Mouse (Mus musculus) embryonic fibroblast, embryonic 13.5 days (primary cell): Measurements from ENCODE around the gene Tgm3. TPM values are rescaled to one million over a fixed set of nuclear protein-coding genes. Genes with fewer than 3 reads are reported as not detected.

ENCODE experiments used
- H3K27ac ChIP-seq: 2 replicates; pipeline ENCODE4 v1.5.1; 2012; ENCODE audit warnings: low read length, control low read depth, inconsistent platforms; ENCODE audit not compliant: insufficient read depth
- H3K4me1 ChIP-seq: 2 replicates; pipeline ENCODE4 v1.6.1; 2011; ENCODE audit warnings: low read length; ENCODE audit not compliant: control insufficient read depth, insufficient read depth
- H3K4me3 ChIP-seq: 2 replicates; pipeline ENCODE4 v1.5.1; 2011; ENCODE audit warnings: mild to moderate bottlenecking, control low read depth, low read length; ENCODE audit not compliant: insufficient read depth
- CTCF ChIP-seq: IDR thresholded peaks from 2 replicates; pipeline ENCODE4 v1.5.1; 2011; ENCODE audit warnings: mild to moderate bottlenecking, control low read depth, low read length, moderate library complexity, borderline replicate concordance; ENCODE audit not compliant: insufficient read depth
- POLR2A ChIP-seq: IDR thresholded peaks from 2 replicates; pipeline ENCODE4 v1.6.1; 2011; ENCODE audit warnings: low read depth, mild to moderate bottlenecking, control low read depth, low read length, moderate library complexity
- polyA plus RNA-seq: library from polyadenylated mRNA; stranded (reverse); fragments of >200 nt; gene quantifications from 2 replicates; pipeline ENCODE4 v1.2.4, GENCODE M21; 2011; ENCODE audit warnings: low read depth; ENCODE audit not compliant: missing spikeins, insufficient read length

The Tgm3 gene
- polyA plus RNA-seq = not detected in 2 replicates

GRCm38 (mm10) chr2:130012026-130012425 is at the start of gene Tgm3:
Gene Tgm3, plus strand, starts transcription at chr2:130012349.
- H3K4me1 ChIP-seq = no peaks in the 10 kb centered on the region
- H3K27ac ChIP-seq = no peak within 1 kb of the TSS
- no peak within 1 kb of the TSS for H3K4me3 ChIP-seq
- no peak for TF ChIP-seq POLR2A
- no peak for TF ChIP-seq CTCF

GRCm38 (mm10) chr2:129980608-129981007 is 31.5 kb upstream of the Tgm3 start:
- no peak overlapping the region for H3K4me3 ChIP-seq
- H3K4me1 ChIP-seq = no peaks in the 10 kb centered on the region
- H3K27ac ChIP-seq = no peak overlapping the region
- TF ChIP-seq POLR2A = no peak
- TF ChIP-seq CTCF = no peak

- H3K4me3 ChIP-seq = no peak overlapping the region
These were observed 24.6 kb upstream of the Tgm3 start for GRCm38 (mm10) chr2:129987527-129988045.

GRCm38 (mm10) chr2:129989646-129990045 is 22.5 kb upstream of the Tgm3 start:
- Histone ChIP-seq H3K4me1 (no peaks in the 10 kb centered on the region), H3K27ac (no peak overlapping the region), H3K4me3 (no peak overlapping the region)
- TF ChIP-seq CTCF = no peak
- TF ChIP-seq POLR2A = no peak

More at GRCm38 (mm10) chr2:129987527-129988045, 24.6 kb upstream of the Tgm3 start:
- no peak overlapping the region for H3K27ac ChIP-seq
- H3K4me1 ChIP-seq = no peaks in the 10 kb centered on the region
- TF ChIP-seq CTCF = no peak
- no peak for TF ChIP-seq POLR2A

GRCm38 (mm10) chr2:129994468-129994867 is 17.7 kb upstream of the Tgm3 start:
- TF ChIP-seq CTCF = no peak
- no peak for TF ChIP-seq POLR2A
- Histone ChIP-seq H3K4me3 (no peak overlapping the region), H3K4me1 (no peaks in the 10 kb centered on the region), H3K27ac (no peak overlapping the region)

- TF ChIP-seq CTCF (no peak), POLR2A (no peak)
These were observed 13.7 kb upstream of the Tgm3 start for GRCm38 (mm10) chr2:129998476-129998875.

GRCm38 (mm10) chr2:129999296-129999695 is 12.9 kb upstream of the Tgm3 start:
- Histone ChIP-seq H3K4me1 (no peaks in the 10 kb centered on the region), H3K27ac (no peak overlapping the region), H3K4me3 (no peak overlapping the region)
- TF ChIP-seq POLR2A (no peak), CTCF (no peak)

More at GRCm38 (mm10) chr2:129998476-129998875, 13.7 kb upstream of the Tgm3 start:
- H3K4me1 ChIP-seq = no peaks in the 10 kb centered on the region
- no peak overlapping the region for H3K4me3 ChIP-seq
- no peak overlapping the region for H3K27ac ChIP-seq

GRCm38 (mm10) chr2:130000601-130001000 is 11.5 kb upstream of the Tgm3 start:
- Histone ChIP-seq H3K4me1 (no peaks in the 10 kb centered on the region), H3K4me3 (no peak overlapping the region), H3K27ac (no peak overlapping the region)
- no peak for TF ChIP-seq POLR2A
- no peak for TF ChIP-seq CTCF

GRCm38 (mm10) chr2:130004046-130004445 is 8.1 kb upstream of the Tgm3 start:
- Histone ChIP-seq H3K27ac (no peak overlapping the region), H3K4me1 (no peaks in the 10 kb centered on the region), H3K4me3 (no peak overlapping the region)
- TF ChIP-seq POLR2A = no peak
- no peak for TF ChIP-seq CTCF

GRCm38 (mm10) chr2:130009371-130009770 is 2.8 kb upstream of the Tgm3 start:
- no peaks in the 10 kb centered on the region for H3K4me1 ChIP-seq
- H3K4me3 ChIP-seq = no peak overlapping the region
- TF ChIP-seq CTCF (no peak), POLR2A (no peak)
- H3K27ac ChIP-seq = no peak overlapping the region
